Mouse (Mus musculus) duodenum, adult 2 months (tissue): Measurements from ENCODE around the gene Tex38. TPM values are rescaled to one million over a fixed set of nuclear protein-coding genes. Genes with fewer than 3 reads are reported as not detected.

Experiments
- polyA plus RNA-seq: library from polyadenylated mRNA; depleted of rRNA; stranded (reverse); fragments of >200 nt; gene quantifications from 2 replicates; pipeline ENCODE4 v1.2.3, GENCODE M21; 2012; ENCODE audit warnings: low replicate concordance; rRNA removed

Gene Tex38
- polyA plus RNA-seq: 0.33 and 0.54 TPM in 2 replicates

GRCm38 (mm10) chr4:115780918-115781317 is at the start of gene Tex38:
Gene Tex38, minus strand, starts transcription at chr4:115781018.

GRCm38 (mm10) chr4:115827888-115828571 is 47.2 kb upstream of the Tex38 start, which contains the start of gene Mob3c:
Gene Mob3c, plus strand, starts transcription at chr4:115828092.

GRCm38 (mm10) chr4:115784769-115785510 is 4.1 kb upstream of the Tex38 start, which contains the start of gene Atpaf1:
Gene Atpaf1, plus strand, starts transcription at chr4:115784812.

DNA sequence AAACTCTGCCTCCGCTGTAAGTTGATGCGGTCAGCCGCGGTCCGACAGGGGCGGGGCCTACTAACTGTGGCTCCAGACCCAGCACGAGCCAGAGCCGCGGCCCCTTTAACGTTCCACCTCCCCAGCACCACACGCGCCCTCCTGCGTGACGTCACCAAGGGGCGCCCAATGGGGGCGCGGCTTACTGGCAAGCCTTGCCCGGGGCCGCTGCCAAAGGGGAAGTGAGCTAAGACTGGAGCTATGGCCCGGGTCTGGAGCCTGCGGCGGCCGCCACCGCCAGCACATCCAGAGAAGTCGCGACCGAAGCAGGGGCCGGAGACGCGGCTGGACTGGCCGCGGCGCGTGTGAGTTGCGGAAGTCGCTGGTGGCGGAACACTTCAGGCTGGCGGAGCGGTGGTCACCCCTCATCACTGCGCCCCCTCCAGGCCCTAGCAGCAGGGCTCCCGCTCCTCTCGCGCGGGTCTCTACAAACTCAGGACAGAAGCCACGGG is 43.2 kb downstream of the Tex38 start, which contains the start of gene Efcab14:
Efcab14 (plus strand) TSS at position 194 of the 491 bp plus-strand sequence.

Other genes starting within 250 kb of the Tex38 start
- gene Cyp4a31, start 217.4 kb downstream of the Tex38 start, polyA plus RNA-seq: 0.13 TPM in 1 of 2 replicates, not detected in the other
- gene Cyp4a32, start 180.0 kb downstream of the Tex38 start, polyA plus RNA-seq: 2.3 TPM in 1 of 2 replicates, not detected in the other
- gene Cyp4b1, start 133.3 kb downstream of the Tex38 start, polyA plus RNA-seq: 65.1 and 231 TPM in 2 replicates
- gene Efcab14, start 43.3 kb downstream of the Tex38 start, polyA plus RNA-seq: 23.3 and 25.3 TPM in 2 replicates
- gene Atpaf1, start 3.8 kb upstream of the Tex38 start, polyA plus RNA-seq: 31.6 and 61.4 TPM in 2 replicates
- 25.1 and 41.8 TPM in 2 replicates for gene Mob3c, start 47.1 kb upstream of the Tex38 start, polyA plus RNA-seq
- gene Mknk1, start 58.2 kb upstream of the Tex38 start, polyA plus RNA-seq: 23.3 and 30.5 TPM in 2 replicates
- gene Kncn, start 103.4 kb upstream of the Tex38 start, polyA plus RNA-seq: not detected in 2 replicates
- gene 6430628N08Rik, start 109.6 kb upstream of the Tex38 start, polyA plus RNA-seq: not detected in 2 replicates
- gene Dmbx1, start 158.9 kb upstream of the Tex38 start, polyA plus RNA-seq: not detected in 2 replicates
- 63.8 and 137 TPM in 2 replicates for gene Faah, start 236.9 kb upstream of the Tex38 start, polyA plus RNA-seq